Comparison of ENCODE assay signal across 11 mouse cellular contexts in the genomic region with DNA sequence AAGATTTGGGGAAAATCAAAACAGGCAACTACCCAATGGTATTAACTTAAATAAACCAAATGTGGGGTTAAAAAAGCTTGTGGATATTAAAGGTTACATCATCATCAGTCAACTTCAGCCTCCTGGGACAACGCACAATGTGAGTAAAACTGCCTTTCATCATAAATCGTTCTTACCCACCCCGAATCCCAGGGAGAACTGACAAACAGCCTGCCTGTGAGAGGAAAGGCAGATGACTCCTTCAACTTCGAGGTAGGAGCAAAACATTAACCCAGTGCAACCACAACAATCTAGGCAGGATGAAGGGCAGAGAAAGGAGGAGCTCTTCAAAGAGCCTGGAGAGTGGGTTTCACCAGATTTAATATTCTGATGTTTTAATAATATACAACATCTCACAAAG.
DNase-seq lines count a peak whose midpoint lies in the region.
"Had no signal": no experiment of that assay in that cellular context is flagged by ENCODE, and none has a peak within 500 bp of the region (broad histone marks: within the 10 kb centered on the region; RNA-seq: fewer than 3 reads in every experiment).

No protein-coding gene starts in this region.

- DNase-seq in adrenal gland, adult 2 months, result peak; percentile 23
- no peak for DNase-seq in adrenal gland, postnatal 36 days
- DNase-seq in embryo, embryonic 11 days, result peak; percentile 17
- DNase-seq in embryo, embryonic 9.5 days (ENCODE audit: extremely low spot score), result no peak
- DNase-seq in kidney, adult 9 months, result peak; percentile 14
- no peak for DNase-seq in kidney, postnatal 36 days
- DNase-seq in yolk sac, embryonic 10.5 days (ENCODE audit: low spot score), result peak; percentile 25
- DNase-seq: B cell, adult 2 months; cerebellum, adult 2 months; cerebellum, postnatal 14 days; gastrocnemius, postnatal 10 days had no signal

Comparison
In these comparisons a context has a peak if more than half of its experiments do, and no peak if none do; other contexts are left out.
1. DNase-seq: peak in adrenal gland, adult 2 months (single experiment), embryo, embryonic 11 days (single experiment), kidney, adult 9 months (single experiment) and yolk sac, embryonic 10.5 days (single experiment); none in adrenal gland, postnatal 36 days (0 of 2), embryo, embryonic 9.5 days (single experiment) and kidney, postnatal 36 days (0 of 2).